Mouse (Mus musculus): ENCODE data around the gene Spink4. TPM values are rescaled to one million over a fixed set of nuclear protein-coding genes. Genes with fewer than 3 reads are reported as not detected.

Gene Spink4
- polyA plus RNA-seq, 1 experiment = not detected

DNA sequence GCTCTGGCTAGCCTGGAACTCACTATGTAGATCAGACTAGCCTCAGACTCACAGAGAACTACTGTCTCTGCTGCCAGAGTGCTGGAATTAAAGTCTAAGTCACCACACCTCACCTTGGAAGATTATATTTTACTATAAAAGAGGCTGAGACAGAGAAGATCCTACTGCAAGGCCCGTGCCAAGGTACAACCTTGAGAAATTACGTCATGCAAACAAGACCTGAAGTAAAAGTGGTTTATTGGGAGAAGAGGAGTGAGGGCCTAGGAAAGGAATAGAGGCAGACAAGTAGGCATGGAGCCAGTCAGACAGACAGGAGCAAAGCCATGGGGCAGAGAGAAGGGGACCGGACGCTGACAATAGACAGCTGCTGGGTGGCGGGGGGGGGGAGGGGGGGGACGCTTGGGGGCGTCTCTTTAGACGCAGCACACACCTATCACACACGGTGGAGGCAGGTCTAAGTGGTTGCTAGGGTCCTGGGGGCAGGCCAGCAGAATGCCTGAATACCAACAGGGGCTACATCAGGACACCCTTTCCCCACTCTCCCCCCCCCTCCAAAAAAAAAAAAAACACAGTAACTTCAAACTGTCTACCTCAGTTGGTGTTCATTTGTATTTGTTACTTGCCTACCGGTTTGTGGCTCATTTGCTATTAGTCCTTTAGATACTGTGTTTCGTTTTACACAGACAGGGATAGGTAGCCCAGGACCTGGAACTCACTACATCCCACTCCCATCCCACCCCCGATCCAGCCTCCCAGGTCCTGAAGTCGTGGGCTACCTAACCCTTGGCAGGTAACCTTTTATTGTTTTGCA lies 50.1 kb downstream of the Spink4 start:
- H3K4me3 ChIP-seq (ENCODE audit: insufficient read depth, low read depth, low read length) = peak overlapping the region; percentile 90
- H3K4me1 ChIP-seq (ENCODE audit: control insufficient read depth, insufficient read depth, insufficient read length, low read length) = 0 out of 2 replicates have a peak, but pooled peaks cover 7% of the 10 kb centered on the region
- peak overlapping the region; percentile 98 for H3K27ac ChIP-seq (replicated peaks; ENCODE audit: low read depth, low read length)

DNA sequence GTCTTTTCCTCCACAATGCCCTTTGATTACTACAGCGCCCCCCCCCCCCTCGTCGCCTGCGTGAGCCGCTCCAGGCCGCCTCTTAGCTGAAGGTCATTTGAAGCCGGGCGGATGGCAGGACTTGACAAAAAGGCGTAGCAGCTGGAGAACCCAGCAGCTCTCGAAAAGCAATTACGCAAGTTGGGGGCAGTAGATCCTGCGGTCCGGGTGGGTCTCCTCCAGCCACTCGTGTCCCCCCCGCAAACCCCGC lies 50.7 kb downstream of the Spink4 start:
- Histone ChIP-seq H3K4me3 (ENCODE audit: insufficient read depth, low read depth, low read length) (peak overlapping the region; percentile 90), H3K4me1 (ENCODE audit: control insufficient read depth, insufficient read depth, insufficient read length, low read length) (0 out of 2 replicates have a peak, but pooled peaks cover 7% of the 10 kb centered on the region), H3K27ac (replicated peaks; ENCODE audit: low read depth, low read length) (peak overlapping the region; percentile 98)

GRCm38 (mm10) chr4:40970842-40971701 lies 51.2 kb downstream of the Spink4 start, which contains the start of gene Nfx1:
TSS of gene Nfx1 (plus strand) at chr4:40970906.
- peak within 1 kb of the TSS; percentile 90 for H3K4me3 ChIP-seq (ENCODE audit: insufficient read depth, low read depth, low read length)
- peak within 1 kb of the TSS; percentile 98 for H3K27ac ChIP-seq (replicated peaks; ENCODE audit: low read depth, low read length)
- 0 out of 2 replicates have a peak, but pooled peaks cover 7% of the 10 kb centered on the region for H3K4me1 ChIP-seq (ENCODE audit: control insufficient read depth, insufficient read depth, insufficient read length, low read length)

GRCm38 (mm10) chr4:40971744-40972143 lies 51.9 kb downstream of the Spink4 start:
- 0 out of 2 replicates have a peak, but pooled peaks cover 7% of the 10 kb centered on the region for H3K4me1 ChIP-seq (ENCODE audit: control insufficient read depth, insufficient read depth, insufficient read length, low read length)
- no peak overlapping the region for H3K27ac ChIP-seq (replicated peaks; ENCODE audit: low read depth, low read length)
- peak overlapping the region; percentile 90 for H3K4me3 ChIP-seq (ENCODE audit: insufficient read depth, low read depth, low read length)

GRCm38 (mm10) chr4:40974011-40974410 lies 54.2 kb downstream of the Spink4 start:
- Histone ChIP-seq H3K27ac (replicated peaks; ENCODE audit: low read depth, low read length) (no peak overlapping the region), H3K4me1 (ENCODE audit: control insufficient read depth, insufficient read depth, insufficient read length, low read length) (0 out of 2 replicates have a peak, but pooled peaks cover 7% of the 10 kb centered on the region), H3K4me3 (ENCODE audit: insufficient read depth, low read depth, low read length) (no peak overlapping the region)

- Histone ChIP-seq H3K4me1 (ENCODE audit: control insufficient read depth, insufficient read depth, insufficient read length, low read length) (0 out of 2 replicates have a peak, but pooled peaks cover 7% of the 10 kb centered on the region), H3K4me3 (ENCODE audit: insufficient read depth, low read depth, low read length) (no peak overlapping the region), H3K27ac (replicated peaks; ENCODE audit: low read depth, low read length) (no peak overlapping the region)
These were observed 55.8 kb downstream of the Spink4 start for GRCm38 (mm10) chr4:40975678-40976077.

DNA sequence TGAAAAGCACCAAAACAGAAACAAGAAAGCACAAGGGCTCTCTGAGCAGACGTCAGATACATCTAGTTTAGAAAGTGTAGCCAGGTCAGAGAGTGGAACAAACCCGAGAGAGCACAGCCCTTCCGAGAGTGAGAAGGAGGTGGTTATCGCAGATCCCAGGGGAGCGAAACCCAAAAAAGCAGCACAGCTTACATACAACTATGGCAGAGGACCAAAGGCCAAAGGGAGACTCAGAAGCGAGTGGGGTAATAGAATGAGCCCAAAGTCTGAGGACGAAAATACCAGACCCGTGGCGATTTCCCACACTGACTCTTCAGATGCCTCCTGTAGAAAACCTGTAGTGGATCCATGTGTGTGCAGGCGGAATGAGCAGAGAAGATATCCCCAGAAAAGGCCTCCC lies 56.8 kb downstream of the Spink4 start:
- Histone ChIP-seq H3K27ac (replicated peaks; ENCODE audit: low read depth, low read length) (peak overlapping the region; percentile 56), H3K4me1 (ENCODE audit: control insufficient read depth, insufficient read depth, insufficient read length, low read length) (0 out of 2 replicates have a peak, but pooled peaks cover 7% of the 10 kb centered on the region), H3K4me3 (ENCODE audit: insufficient read depth, low read depth, low read length) (no peak overlapping the region)

- Histone ChIP-seq H3K27ac (replicated peaks; ENCODE audit: low read depth, low read length) (no peak overlapping the region), H3K4me1 (ENCODE audit: control insufficient read depth, insufficient read depth, insufficient read length, low read length) (no peaks in the 10 kb centered on the region), H3K4me3 (ENCODE audit: insufficient read depth, low read depth, low read length) (no peak overlapping the region)
These were observed 59.6 kb downstream of the Spink4 start for GRCm38 (mm10) chr4:40979430-40979829.

Other genes with a start within 250 kb of the Spink4 start
- 22.9 and 23.2 TPM in 2 replicates for gene Aptx, start 216.9 kb upstream of the Spink4 start, polyA plus RNA-seq (2012; ENCODE audit: insufficient read depth, insufficient read length, missing spikeins)
- gene Dnaja1, start 197.9 kb upstream of the Spink4 start, polyA plus RNA-seq (2012; ENCODE audit: insufficient read depth, insufficient read length, missing spikeins) = 160 and 462 TPM in 2 replicates
- gene Smu1, start 162.1 kb upstream of the Spink4 start, polyA plus RNA-seq (2012; ENCODE audit: insufficient read depth, insufficient read length, missing spikeins) = 35.8 and 42.9 TPM in 2 replicates
- 33.0 and 33.8 TPM in 2 replicates for gene B4galt1, start 66.0 kb upstream of the Spink4 start, polyA plus RNA-seq (2012; ENCODE audit: insufficient read depth, insufficient read length, missing spikeins)
- 295 and 387 TPM in 2 replicates for gene Bag1, start 28.2 kb downstream of the Spink4 start, polyA plus RNA-seq (2012; ENCODE audit: insufficient read depth, insufficient read length, missing spikeins)
- 106 and 109 TPM in 2 replicates for gene Chmp5, start 28.4 kb downstream of the Spink4 start, polyA plus RNA-seq (2012; ENCODE audit: insufficient read depth, insufficient read length, missing spikeins)
- gene Nfx1, start 50.9 kb downstream of the Spink4 start, polyA plus RNA-seq (2012; ENCODE audit: insufficient read depth, insufficient read length, missing spikeins) = 12.0 and 14.9 TPM in 2 replicates
- gene Aqp7, start 128.1 kb downstream of the Spink4 start, polyA plus RNA-seq (2012; ENCODE audit: insufficient read depth, insufficient read length, missing spikeins) = 124 and 138 TPM in 2 replicates
- not detected in 2 replicates for gene Aqp3, start 178.1 kb downstream of the Spink4 start, polyA plus RNA-seq (2012; ENCODE audit: insufficient read depth, insufficient read length, missing spikeins)
- gene Nol6, start 204.4 kb downstream of the Spink4 start, polyA plus RNA-seq (2012; ENCODE audit: insufficient read depth, insufficient read length, missing spikeins) = 13.0 and 15.3 TPM in 2 replicates
- gene Ube2r2, start 215.7 kb downstream of the Spink4 start, polyA plus RNA-seq (2012; ENCODE audit: insufficient read depth, insufficient read length, missing spikeins) = 71.7 and 124 TPM in 2 replicates